8 mouse cellular contexts compared by ENCODE assay signal in genomic region chr2:71055300-71056114, GRCm38 (mm10). TPM values are rescaled to one million over a fixed set of nuclear protein-coding genes. Genes with fewer than 3 reads are reported as not detected.
DNase-seq lines count a peak whose midpoint lies in the region; ATAC-seq and TF ChIP-seq lines count a peak whose summit lies in the region.

Dcaf17 (plus strand) TSS chr2:71055328.
Mettl8 (minus strand) TSS chr2:71055583.

- H3ac ChIP-seq in C2C12 (ENCODE audit: control insufficient read depth, insufficient read length, low read depth) (peak within 1 kb of the TSS; percentile 92), myocyte (ENCODE audit: control insufficient read depth, insufficient read length) (peak within 1 kb of the TSS; percentile 41)

- peak within 1 kb of the TSS; percentile 92 for H3K27ac ChIP-seq in heart, embryonic 11.5 days (ENCODE audit: low read depth, low read length)
- H3K27ac ChIP-seq in kidney, embryonic 16.5 days (ENCODE audit: low read length) = peak within 1 kb of the TSS; percentile 95
- peak within 1 kb of the TSS; percentile 87 for H3K27ac ChIP-seq in liver, adult 2 months (replicated peaks; ENCODE audit: insufficient read depth, low read depth, low read length)

- no peaks in the 10 kb centered on the region for H3K27me3 ChIP-seq in C2C12 (ENCODE audit: control insufficient read depth, insufficient read depth, insufficient read length)
- no peaks in the 10 kb centered on the region for H3K27me3 ChIP-seq in erythroblast, embryonic 14.5 days (ENCODE audit: control insufficient read depth)
- no peaks in the 10 kb centered on the region for H3K27me3 ChIP-seq in heart, embryonic 11.5 days (ENCODE audit: control insufficient read depth, insufficient read depth, low read length)
- no peaks in the 10 kb centered on the region for H3K27me3 ChIP-seq in kidney, embryonic 16.5 days (ENCODE audit: insufficient read depth, low read length)
- no peaks in the 10 kb centered on the region for H3K27me3 ChIP-seq in liver, adult 2 months (ENCODE audit: control insufficient read depth, insufficient read depth, low read length)
- H3K27me3 ChIP-seq in myocyte (ENCODE audit: control insufficient read depth, insufficient read depth, insufficient read length) = no peaks in the 10 kb centered on the region
- H3K27me3 ChIP-seq in splenic B cell, adult 2 months (ENCODE audit: control insufficient read depth, insufficient read depth, low read length, poor library complexity, severe bottlenecking) = no peaks in the 10 kb centered on the region

- peaks cover 12% of the 10 kb centered on the region for H3K79me3 ChIP-seq in C2C12 (ENCODE audit: low read depth)

- WGBS in heart, embryonic 11.5 days (ENCODE audit: insufficient replicate concordance) = under 1% methylated on average over 57 of the region's 57 CpGs
- WGBS in kidney, embryonic 16.5 days = under 1% methylated on average over 57 of the region's 57 CpGs
- under 1% methylated on average over 57 of the region's 57 CpGs for WGBS in liver, adult 2 months

- peaks cover 32% of the 10 kb centered on the region for H3K4me1 ChIP-seq in erythroblast, embryonic 14.5 days (ENCODE audit: control insufficient read depth)
- no peaks in the 10 kb centered on the region for H3K4me1 ChIP-seq in heart, embryonic 11.5 days (ENCODE audit: control insufficient read depth, insufficient read depth, low read length)
- H3K4me1 ChIP-seq in kidney, embryonic 16.5 days (ENCODE audit: insufficient read depth, low read length) = peaks cover 14% of the 10 kb centered on the region; the same call in 1 of the 2 replicates
- H3K4me1 ChIP-seq in liver, adult 2 months (ENCODE audit: control insufficient read depth, insufficient read depth, low read length) = peaks cover 3% of the 10 kb centered on the region

- H3K36me3 ChIP-seq in C2C12 (ENCODE audit: control insufficient read depth, insufficient read depth) (no peaks in the 10 kb centered on the region), myocyte (ENCODE audit: control insufficient read depth, insufficient read depth) (no peaks in the 10 kb centered on the region)
- peaks cover 12% of the 10 kb centered on the region for H3K36me3 ChIP-seq in erythroblast, embryonic 14.5 days (ENCODE audit: control insufficient read depth)
- H3K36me3 ChIP-seq in heart, embryonic 11.5 days (ENCODE audit: control insufficient read depth, insufficient read depth, low read length) = 0 out of 2 replicates have a peak, but pooled peaks cover 2% of the 10 kb centered on the region
- peaks cover 10% of the 10 kb centered on the region for H3K36me3 ChIP-seq in kidney, embryonic 16.5 days (ENCODE audit: insufficient read depth, low read length)
- H3K36me3 ChIP-seq in liver, adult 2 months (ENCODE audit: control insufficient read depth, insufficient read depth, low read length) = peaks cover 10% of the 10 kb centered on the region
- peaks cover 6% of the 10 kb centered on the region; the same call in 1 of the 2 replicates for H3K36me3 ChIP-seq in splenic B cell, adult 2 months (ENCODE audit: control insufficient read depth, insufficient read depth, low read length, poor library complexity, severe bottlenecking)

- peak; percentile 94 for ATAC-seq in heart, embryonic 11.5 days (replicated peaks; ENCODE audit: insufficient number of reproducible peaks, low FRiP score, low TSS enrichment)
- ATAC-seq in kidney, embryonic 16.5 days (ENCODE audit: low FRiP score, low TSS enrichment) = peak; percentile 98

- H3K79me2 ChIP-seq in C2C12 (ENCODE audit: control insufficient read depth, insufficient read depth) (peaks cover 20% of the 10 kb centered on the region), myocyte (ENCODE audit: control insufficient read depth, insufficient read depth) (no peaks in the 10 kb centered on the region)
- H3K79me2 ChIP-seq in liver, adult 2 months (ENCODE audit: control insufficient read depth, insufficient read depth, low read length) = peaks cover 5% of the 10 kb centered on the region; the same call in 1 of the 2 replicates

- no peak for TF ChIP-seq CTCF in C2C12 (IDR thresholded peaks at IDR 0.05; ENCODE audit: control insufficient read depth, insufficient read depth, insufficient read length)
- 0 out of 2 replicates have a peak, but pooled peaks have one; percentile 9 for TF ChIP-seq CTCF in brain, embryonic 14.5 days (IDR thresholded peaks at IDR 0.05; ENCODE audit: borderline replicate concordance, extremely low read depth, insufficient read depth, insufficient read length)
- TF ChIP-seq CTCF in liver, adult 2 months (IDR thresholded peaks at IDR 0.05; ENCODE audit: low read depth, low read length) = peak; percentile 51

- TF ChIP-seq POLR2A in brain, embryonic 14.5 days (IDR thresholded peaks at IDR 0.05; ENCODE audit: borderline replicate concordance, extremely low read depth, insufficient read depth, insufficient read length, poor library complexity, severe bottlenecking) = peak; percentile 68; the same call in 1 of the 2 replicates
- peak; percentile 69 for TF ChIP-seq POLR2A in liver, adult 2 months (IDR thresholded peaks at IDR 0.05; ENCODE audit: extremely low read depth, insufficient read depth, low read length)
- peak; percentile 90 for TF ChIP-seq POLR2A in myocyte (IDR thresholded peaks at IDR 0.05; ENCODE audit: insufficient read length, low read depth)

- peak within 1 kb of the TSS; percentile 93 for H3K9ac ChIP-seq in heart, embryonic 11.5 days (ENCODE audit: low read depth, low read length)
- peak within 1 kb of the TSS; percentile 92 for H3K9ac ChIP-seq in kidney, embryonic 16.5 days (replicated peaks; ENCODE audit: low read length)
- peak within 1 kb of the TSS; percentile 88 for H3K9ac ChIP-seq in liver, adult 2 months (ENCODE audit: low read depth, low read length)

- peak; percentile 99 for DNase-seq in brain, embryonic 14.5 days (ENCODE audit: low read depth)
- DNase-seq in liver, adult 2 months (ENCODE audit: extremely low read depth, low read depth, low spot score) = peak; percentile 88
- DNase-seq in splenic B cell, adult 2 months (ENCODE audit: low read depth, low spot score) = peak; percentile 97

- peak within 1 kb of the TSS; percentile 86 for H3K4me3 ChIP-seq in C2C12 (ENCODE audit: insufficient read depth, poor library complexity, severe bottlenecking)
- H3K4me3 ChIP-seq in erythroblast, embryonic 14.5 days (replicated peaks) = peak within 1 kb of the TSS; percentile 95
- peak within 1 kb of the TSS; percentile 75 for H3K4me3 ChIP-seq in heart, embryonic 11.5 days (ENCODE audit: low read depth, low read length)
- H3K4me3 ChIP-seq in kidney, embryonic 16.5 days (ENCODE audit: low read length) = peak within 1 kb of the TSS; percentile 77
- peak within 1 kb of the TSS; percentile 85 for H3K4me3 ChIP-seq in liver, adult 2 months (ENCODE audit: insufficient read depth, low read depth, low read length)
- peak within 1 kb of the TSS; percentile 88 for H3K4me3 ChIP-seq in myocyte

- peak within 1 kb of the TSS; percentile 76 for H3K4me2 ChIP-seq in heart, embryonic 11.5 days
- H3K4me2 ChIP-seq in kidney, embryonic 16.5 days (replicated peaks; ENCODE audit: low read depth, low read length) = peak within 1 kb of the TSS; percentile 79
- peak within 1 kb of the TSS; percentile 84 for H3K4me2 ChIP-seq in myocyte (ENCODE audit: low read depth)

- no peaks in the 10 kb centered on the region for H3K9me3 ChIP-seq in erythroblast, embryonic 14.5 days (ENCODE audit: control insufficient read depth, low read length)
- no peaks in the 10 kb centered on the region for H3K9me3 ChIP-seq in heart, embryonic 11.5 days (replicated peaks; ENCODE audit: control insufficient read depth, low read length)
- H3K9me3 ChIP-seq in kidney, embryonic 16.5 days (ENCODE audit: low read length) = 0 out of 2 replicates have a peak, but pooled peaks cover 3% of the 10 kb centered on the region

TF ChIP-seq in C2C12, 6 proteins besides CTCF, POLR2A, EP300 and RAD21:
- TF ChIP-seq MYOD1 (IDR thresholded peaks at IDR 0.05; ENCODE audit: control insufficient read depth, insufficient read length, low read depth) (no peak), CEBPB (IDR thresholded peaks at IDR 0.05; ENCODE audit: low read depth) (no peak), USF1 (IDR thresholded peaks at IDR 0.05; ENCODE audit: low read depth) (peak; percentile 36), MAX (IDR thresholded peaks at IDR 0.05) (peak; percentile 60), MYOG (IDR thresholded peaks at IDR 0.05; ENCODE audit: control insufficient read depth, extremely low read depth, insufficient read length) (no peak)

TF ChIP-seq in myocyte, 11 proteins besides CTCF, POLR2A, EP300 and RAD21:
- TF ChIP-seq MAX (IDR thresholded peaks at IDR 0.05; ENCODE audit: low read depth) (no peak), SRF (IDR thresholded peaks at IDR 0.05; ENCODE audit: control insufficient read depth, insufficient read length, low read depth) (peak; percentile 43), USF1 (IDR thresholded peaks at IDR 0.05; ENCODE audit: low read depth) (peak; percentile 30), POLR2AphosphoS2 (IDR thresholded peaks at IDR 0.05; ENCODE audit: insufficient read length, low read depth) (peak; percentile 78)

RNA-seq across cellular contexts. Expression of gene Dcaf17, which starts in this region (rescaled TPM):
- polyA plus RNA-seq in C2C12 (2012; fragmentation: generic; extraction: Trizol) = 2.0 TPM
- polyA plus RNA-seq in brain, embryonic 14.5 days (2012; rRNA removed) = 10.0 and 11.2 TPM in 2 replicates
- 0.06 and 0.11 TPM in 2 replicates for polyA plus RNA-seq in erythroblast, embryonic 14.5 days (2012)
- polyA plus RNA-seq in heart, embryonic 11.5 days (2014; fragmentation: Nextera tagmentation; extraction: Ambion mirVana) = 16.8 and 18.1 TPM in 2 replicates
- polyA plus RNA-seq in kidney, embryonic 16.5 days (2015; fragmentation: Nextera tagmentation; extraction: Ambion mirVana) = 37.7 and 39.0 TPM in 2 replicates
- 8.3 and 9.5 TPM in 2 replicates for total RNA-seq in liver, adult 2 months (2014; rRNA removed)
- polyA plus RNA-seq in liver, adult 2 months (2012; rRNA removed) = 2.1 and 2.8 TPM in 2 replicates
- polyA plus RNA-seq in myocyte (2012; fragmentation: generic; extraction: Trizol) = 1.9 TPM

RNA-seq across cellular contexts. Expression of gene Mettl8, which starts in this region (rescaled TPM):
- polyA plus RNA-seq in C2C12 (2012; fragmentation: generic; extraction: Trizol) = 8.5 TPM
- 11.8 and 13.2 TPM in 2 replicates for polyA plus RNA-seq in brain, embryonic 14.5 days (2012; rRNA removed)
- 0.18 and 0.36 TPM in 2 replicates for polyA plus RNA-seq in erythroblast, embryonic 14.5 days (2012)
- polyA plus RNA-seq in heart, embryonic 11.5 days (2014; fragmentation: Nextera tagmentation; extraction: Ambion mirVana) = 13.6 and 15.5 TPM in 2 replicates
- polyA plus RNA-seq in kidney, embryonic 16.5 days (2015; fragmentation: Nextera tagmentation; extraction: Ambion mirVana) = 17.8 and 22.9 TPM in 2 replicates
- 10.8 and 11.7 TPM in 2 replicates for total RNA-seq in liver, adult 2 months (2014; rRNA removed)
- 2.5 and 2.7 TPM in 2 replicates for polyA plus RNA-seq in liver, adult 2 months (2012; rRNA removed)
- 7.8 TPM for polyA plus RNA-seq in myocyte (2012; fragmentation: generic; extraction: Trizol)

Comparison
In these comparisons a context has a peak if more than half of its experiments do, and no peak if none do; other contexts are left out.
1. Peak in every context shown above with its lines: DNase-seq, ATAC-seq, H3K4me3 ChIP-seq and H3K27ac ChIP-seq.